Mouse (Mus musculus) inflammation-experienced regulatory T-cells, adult 6 months (primary cell): Measurements from ENCODE around the gene Gm37240. TPM values are rescaled to one million over a fixed set of nuclear protein-coding genes. Genes with fewer than 3 reads are reported as not detected.
A peak's percentile ranks its signal among the peaks of the same experiment; 100 is the strongest.

Experiments
- ATAC-seq: one replicate; pipeline ENCODE4 v1.8.0; 2017
- polyA plus RNA-seq, 3 experiments: library from polyadenylated mRNA; unstranded; fragments of 100-300 nt; shearing (Covaris generic); gene quantifications; one replicate each; pipeline ENCODE4 v1.2.1; 2017

The Gm37240 gene
- polyA plus RNA-seq, 3 experiments from 2014 or later = 0.74 to 4.1 (median 0.98) TPM

DNA sequence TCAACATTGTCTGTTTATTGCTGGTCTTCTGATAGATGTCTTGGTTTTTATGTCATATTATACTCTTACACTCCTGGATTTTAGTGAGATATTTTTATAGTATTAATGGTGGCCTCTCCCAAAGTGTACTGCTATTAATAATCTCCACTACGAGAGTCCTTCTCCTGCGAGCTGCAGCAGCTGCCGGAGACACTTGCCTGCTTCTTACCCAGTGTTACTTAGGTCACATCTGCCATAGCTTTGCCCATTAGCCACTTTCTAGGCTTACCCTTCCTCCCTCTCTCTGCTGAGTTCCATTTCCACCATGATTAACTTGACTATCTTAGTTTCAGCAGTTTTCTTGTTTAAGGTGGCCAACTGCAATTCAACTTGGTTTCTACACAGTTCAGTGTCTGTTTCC lies 956.6 kb downstream of the Gm37240 start:
- no peak for ATAC-seq

DNA sequence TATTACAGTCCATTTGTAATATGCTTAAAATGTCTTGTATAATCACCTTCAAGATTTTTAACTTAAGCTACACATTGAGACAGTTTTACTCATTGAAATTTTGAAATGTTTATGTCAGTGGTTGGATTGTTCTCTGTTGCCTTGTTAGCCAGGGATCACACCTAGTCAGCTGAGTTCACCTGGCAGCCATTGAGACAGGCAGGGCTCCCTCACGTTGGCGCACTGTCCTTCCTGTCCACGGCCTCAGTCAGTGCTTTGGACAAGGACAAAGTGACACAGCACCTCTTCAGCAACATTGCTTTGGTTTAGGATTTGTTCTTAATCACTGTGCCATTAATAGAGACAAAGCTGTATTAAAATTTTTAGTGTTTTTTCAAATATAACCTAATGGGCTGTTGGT lies 958.1 kb downstream of the Gm37240 start:
- ATAC-seq = no peak

DNA sequence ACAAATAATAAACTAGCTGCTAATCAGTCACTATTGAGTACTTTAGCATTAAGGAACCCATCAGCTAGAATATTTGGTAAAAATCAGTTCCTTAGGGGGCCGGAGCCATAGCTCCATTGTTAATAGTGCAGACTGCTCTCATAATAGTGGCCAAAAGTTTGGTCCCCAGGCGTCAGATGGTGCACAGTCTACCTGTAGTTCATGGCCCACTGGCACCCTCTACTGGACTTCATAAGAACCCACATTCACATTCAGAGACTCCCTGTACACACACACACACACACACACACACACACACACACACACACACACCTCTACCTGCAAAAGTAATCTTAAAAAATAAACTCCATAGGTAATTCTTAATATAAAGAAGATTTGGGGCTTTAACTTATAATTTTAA lies 959.4 kb downstream of the Gm37240 start:
- ATAC-seq = no peak

DNA sequence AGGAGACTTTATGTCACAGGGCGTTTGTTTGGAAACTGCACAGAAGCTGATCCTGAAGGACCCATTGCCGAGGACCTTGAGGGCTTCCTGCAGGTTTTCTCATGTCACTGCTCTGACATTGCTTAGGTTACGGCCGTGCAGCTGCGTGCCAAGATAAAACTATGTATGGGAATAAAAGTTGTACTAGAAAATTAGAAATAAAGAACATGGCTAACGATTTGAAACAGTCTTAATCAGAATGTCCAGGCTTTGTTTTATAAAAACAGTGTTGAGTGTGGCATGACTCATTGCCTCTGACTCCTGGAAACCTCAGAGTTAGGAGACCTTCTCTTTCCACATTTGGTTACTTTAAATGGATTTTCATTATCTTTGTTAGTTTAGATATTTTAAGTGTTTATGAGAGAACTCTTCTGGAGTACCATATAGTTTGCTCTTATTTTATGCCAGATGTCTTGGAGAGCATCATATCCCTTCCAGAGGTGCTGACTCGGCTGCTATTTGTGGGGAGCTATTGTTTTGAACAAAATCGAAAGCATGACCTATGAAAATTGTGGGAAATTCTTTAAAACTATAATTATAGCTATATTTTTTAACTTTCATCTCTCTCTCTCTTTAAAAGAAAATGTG lies 960.0 kb downstream of the Gm37240 start:
- ATAC-seq = no peak

DNA sequence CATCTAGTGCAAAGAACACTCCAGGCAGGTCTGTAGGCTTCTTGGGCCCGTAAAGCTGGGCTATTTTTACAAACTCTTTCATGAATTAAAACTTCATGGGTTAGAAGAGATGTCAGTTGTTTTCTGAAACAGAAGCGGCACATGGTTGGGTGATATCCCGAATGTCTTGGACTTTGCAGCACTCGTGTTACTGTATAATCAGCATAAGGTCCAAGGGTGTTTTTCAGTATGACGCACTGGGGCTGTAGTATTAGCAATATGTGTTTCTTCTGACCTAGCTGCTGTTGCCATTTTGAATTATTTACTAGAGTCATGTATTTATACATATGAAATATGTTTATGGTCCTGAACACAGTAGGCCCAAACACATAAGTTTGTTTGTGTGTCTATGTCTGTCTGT lies 961.2 kb downstream of the Gm37240 start:
- no peak for ATAC-seq

DNA sequence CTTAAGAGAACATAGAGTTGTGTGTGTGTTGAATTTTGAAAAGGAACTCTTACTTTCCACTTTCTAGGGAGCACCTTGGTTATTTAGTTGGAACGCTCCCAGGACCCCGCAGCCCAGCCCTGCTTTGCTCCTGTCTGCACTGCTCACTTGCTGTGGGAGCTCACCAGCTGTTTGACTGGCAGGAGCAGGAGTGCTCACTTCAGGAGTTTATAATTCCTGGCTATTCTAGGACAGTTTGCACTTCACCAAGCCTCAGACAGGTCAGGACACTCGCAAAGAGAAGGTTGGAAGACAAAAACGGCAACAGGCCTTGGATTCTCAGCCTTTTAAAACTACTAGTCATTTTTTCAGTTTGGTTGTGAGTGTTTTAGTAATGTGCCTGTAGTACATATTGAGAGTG lies 962.1 kb downstream of the Gm37240 start:
- ATAC-seq = no peak

DNA sequence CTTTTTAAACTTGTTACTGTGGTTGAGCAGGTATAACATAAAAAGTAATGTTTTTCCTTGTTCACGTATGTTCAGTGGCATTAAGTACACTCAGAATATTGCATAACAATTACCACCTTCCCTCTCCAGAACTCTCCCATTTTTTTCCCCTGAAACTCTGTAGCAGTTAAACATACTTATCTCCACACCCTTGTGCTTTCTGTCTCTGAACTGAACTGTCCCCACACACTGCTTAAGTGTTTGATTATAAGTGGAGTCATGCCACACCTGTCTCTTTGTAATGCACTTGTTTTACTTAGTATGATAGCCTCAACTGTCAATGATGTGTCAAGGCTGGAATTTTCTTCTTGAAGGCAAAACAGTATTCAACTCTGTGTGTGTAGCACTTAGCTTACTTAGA lies 963.6 kb downstream of the Gm37240 start:
- no peak for ATAC-seq

DNA sequence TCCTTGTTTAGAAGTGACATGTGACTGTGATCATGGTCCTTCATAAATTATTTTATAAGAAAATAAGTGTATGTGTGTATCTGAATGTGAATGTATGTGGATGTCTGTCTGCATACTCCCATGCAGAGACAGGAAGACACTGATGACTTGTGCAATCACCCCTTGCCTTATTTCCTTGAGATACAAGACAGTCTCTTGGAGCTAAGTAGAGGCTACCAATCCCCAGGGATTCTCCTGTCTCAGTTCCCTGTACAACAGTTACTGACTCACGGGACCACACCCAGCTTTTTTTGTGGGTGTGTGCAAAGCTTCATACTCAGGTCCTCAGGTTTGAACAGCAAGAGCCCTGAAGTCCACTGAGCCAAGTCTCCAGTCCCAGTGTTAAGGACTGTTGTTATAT lies 964.1 kb downstream of the Gm37240 start:
- ATAC-seq = no peak

DNA sequence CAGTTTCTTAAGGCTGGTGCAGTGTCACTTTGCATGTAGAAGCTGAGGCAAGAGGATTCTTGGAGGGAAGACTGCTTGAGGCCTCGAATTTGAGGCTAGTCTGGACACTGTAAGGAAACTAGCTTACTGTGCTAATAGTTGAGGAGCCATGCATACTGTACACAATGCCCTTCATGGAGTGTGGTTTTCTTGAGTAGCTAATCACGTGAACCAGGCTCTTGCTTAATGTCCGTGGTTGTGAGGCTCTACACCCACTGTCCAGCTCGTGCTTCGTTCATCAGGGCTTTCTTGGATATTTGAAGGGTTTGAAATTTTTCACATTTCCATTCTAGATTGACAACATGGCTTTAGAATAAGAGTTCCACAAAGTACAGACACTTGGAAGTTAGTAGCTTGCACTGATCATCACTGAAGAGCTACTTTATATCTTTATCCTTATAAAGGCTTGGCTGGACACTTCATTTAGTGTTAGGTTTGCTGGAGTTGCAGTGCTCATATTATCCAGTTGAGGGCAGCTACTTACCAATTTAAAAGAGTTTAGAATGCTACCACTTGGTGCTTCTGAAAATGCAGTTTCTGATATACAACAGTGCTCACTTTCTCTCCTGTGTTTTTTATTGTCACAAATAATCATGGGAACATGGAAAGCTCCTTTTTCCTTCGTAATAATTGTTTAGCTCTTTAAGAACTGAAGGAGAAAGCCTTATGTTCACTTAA lies 965.5 kb downstream of the Gm37240 start:
- no peak for ATAC-seq

DNA sequence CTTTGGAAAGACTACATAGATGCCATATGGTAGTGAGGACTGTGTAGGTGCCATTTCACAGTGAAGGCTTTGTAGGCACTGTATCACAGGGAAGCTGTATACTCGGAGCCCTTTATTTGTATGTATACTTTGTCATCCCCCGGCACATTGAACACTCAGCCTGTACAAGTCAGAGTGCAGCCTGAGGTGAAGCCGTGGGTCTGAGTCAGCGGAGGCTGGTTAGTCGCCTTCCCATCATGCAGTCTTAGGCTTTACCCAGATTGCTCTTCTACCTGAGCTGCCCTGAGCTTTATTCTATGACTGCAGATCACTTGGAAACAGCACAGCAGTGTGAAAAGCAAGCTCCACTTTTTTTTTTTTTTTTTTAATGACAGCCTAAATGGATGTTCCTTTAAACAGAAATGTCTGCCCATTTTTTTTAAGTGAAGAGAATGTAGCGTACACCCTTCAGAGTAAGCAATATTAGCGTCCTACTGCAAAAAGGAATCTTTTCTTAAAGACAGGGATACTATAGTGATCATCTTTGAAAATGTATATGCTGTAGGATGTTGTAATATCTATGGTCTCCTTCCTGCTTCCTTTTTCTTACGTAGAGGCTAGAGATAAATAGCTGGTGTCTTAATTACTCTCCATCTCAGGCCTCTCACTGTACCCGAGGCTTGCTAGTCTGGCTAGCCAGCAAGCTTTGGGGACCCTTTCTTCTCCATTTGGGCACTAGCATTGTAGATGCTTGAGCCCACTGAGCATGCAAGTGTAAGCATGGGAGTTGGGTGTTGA lies 969.2 kb downstream of the Gm37240 start:
- ATAC-seq = no peak

DNA sequence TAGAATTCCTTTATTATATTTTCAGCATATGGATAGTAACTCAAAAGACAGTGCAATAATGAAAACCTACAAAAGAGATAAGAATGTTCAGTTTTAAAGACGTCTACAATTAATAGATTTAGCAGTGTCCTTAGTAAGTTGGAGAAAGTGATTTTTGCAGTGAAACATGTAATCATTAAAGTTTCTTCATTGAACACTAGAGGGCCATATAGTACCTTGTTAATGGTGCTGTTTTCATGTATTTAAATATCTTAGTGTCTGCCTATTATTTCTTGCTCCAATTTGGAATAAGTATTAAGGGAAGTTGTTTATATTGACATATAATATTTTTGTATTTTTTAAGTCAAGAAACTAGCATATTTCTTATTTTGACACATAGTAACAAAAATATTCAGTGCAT lies 973.0 kb downstream of the Gm37240 start:
- ATAC-seq = no peak

DNA sequence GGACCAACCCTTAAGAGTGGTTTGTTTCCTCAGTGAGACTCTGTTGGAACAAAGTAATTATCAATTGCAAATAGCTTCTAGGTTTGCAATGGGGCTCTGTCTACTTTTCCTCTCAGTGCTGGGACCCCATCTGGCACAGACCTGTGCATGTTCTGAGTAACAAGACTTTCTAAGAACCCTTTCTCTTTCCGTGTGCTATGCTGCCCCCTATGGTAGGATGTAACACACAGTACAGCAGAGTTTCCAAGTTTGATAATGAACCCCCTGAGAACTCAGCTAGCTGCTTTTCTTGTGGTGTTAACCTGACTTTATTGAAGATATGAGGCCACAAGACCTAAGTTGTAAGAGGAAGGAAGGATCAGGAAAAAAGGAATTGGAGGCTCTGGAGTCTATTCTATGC lies 980.8 kb downstream of the Gm37240 start:
- ATAC-seq = peak; percentile 63

DNA sequence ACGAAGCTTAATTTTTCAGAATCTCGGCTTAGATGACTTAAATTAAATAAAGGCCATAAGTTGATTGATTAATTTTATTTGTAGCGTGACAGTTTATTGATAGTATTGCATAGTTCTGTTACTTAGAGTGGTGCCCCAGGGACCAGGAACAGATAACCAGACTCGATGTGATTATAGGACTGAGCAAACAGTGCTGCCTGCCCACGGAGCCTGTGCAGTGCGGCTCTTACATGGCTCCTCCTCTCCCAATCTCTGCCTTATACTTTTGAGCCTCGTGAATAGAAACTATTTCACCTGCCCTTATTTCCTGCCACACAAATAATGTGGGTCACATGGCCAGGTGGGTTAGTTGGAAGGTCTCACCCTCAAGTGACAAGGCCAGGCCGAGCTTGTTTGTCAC lies 989.4 kb downstream of the Gm37240 start:
- no peak for ATAC-seq

DNA sequence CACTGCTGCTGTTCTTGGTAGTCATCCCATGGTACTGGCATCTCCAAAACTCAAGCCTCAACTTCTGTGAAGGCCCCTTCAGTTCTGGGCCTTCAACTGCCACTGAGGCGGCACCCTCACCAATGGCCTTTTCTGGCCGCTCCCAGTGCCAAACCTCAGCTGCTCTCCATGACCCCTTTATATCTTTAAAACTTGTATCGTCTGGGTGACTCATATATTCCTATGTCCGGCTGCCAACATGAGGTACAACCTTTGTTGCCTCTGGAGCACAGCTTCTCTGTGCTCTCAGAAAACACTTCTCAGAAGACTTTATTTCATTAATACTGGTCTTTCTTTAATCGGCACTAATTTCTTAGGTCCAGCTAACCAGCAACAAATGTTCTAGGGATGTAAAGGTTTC lies 996.3 kb downstream of the Gm37240 start:
- ATAC-seq = no peak

DNA sequence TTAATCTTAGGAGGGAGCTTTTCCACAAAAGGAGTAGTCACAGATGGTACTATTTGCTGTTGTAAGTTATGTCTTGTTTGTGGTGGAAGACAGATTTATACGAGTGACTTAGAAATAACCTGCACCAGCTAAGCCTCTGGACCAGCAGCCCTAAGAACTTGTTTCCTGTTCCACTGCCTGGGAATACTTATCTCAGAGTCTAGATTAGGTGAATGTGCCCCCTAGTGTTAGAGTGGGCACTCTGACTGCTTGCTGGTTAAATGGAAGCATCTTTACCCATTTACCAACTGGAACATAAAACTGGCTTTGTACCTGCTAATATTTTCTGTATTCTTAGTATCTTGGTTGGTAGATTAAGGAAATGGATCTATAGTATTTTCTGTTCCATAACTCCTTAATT lies 997.7 kb downstream of the Gm37240 start:
- peak; percentile 48 for ATAC-seq

DNA sequence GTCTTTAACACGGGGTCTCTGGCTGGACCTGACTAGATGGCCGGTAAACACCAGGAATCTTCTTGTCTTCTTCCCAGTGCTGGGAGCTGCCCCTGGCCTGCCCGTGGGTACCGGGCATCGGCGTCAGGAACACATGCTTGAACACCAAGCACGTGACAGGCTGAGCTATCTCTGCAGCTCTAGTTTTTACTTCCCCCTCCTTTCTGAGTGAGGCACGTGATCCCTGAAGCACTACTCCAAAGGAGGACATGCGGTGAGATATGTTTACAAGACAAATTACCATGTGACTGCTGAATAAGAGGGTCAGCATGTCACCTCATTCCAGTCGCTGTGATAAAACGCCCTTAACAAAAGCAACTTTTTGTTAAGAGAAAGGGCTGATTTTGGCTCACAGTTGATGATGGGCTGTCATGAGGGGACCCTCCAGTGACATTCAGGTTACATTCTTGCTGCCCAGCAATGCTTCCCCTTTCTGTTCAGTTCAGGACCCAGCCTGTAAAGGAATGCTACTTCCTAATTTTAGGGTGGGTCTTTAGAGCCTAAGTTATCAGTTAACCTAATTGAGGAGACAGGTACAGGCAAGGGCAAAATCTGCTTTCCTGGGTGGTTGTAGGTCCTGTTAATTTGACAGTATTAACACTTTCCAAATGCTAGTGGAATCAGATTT lies 1003.4 kb downstream of the Gm37240 start:
- ATAC-seq = no peak

DNA sequence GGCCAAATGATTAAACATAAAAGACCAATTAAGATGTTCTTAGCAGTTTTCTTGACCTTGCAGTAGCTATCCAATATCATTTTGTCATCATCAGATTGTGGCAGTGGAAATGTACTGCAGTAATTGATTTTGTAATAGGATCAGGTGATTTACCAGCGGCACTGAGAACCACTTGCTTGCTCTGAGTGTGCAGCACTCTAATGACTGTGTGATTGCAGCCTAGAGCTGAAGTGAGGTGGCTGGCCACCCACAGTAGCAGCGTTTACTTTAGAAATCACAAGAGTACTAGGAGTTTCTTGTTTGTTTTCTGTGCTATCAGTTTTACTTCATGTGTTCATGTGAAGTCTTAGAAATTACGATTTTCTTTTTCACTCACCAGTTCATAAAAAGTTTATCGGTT lies 1011.1 kb downstream of the Gm37240 start:
- no peak for ATAC-seq

DNA sequence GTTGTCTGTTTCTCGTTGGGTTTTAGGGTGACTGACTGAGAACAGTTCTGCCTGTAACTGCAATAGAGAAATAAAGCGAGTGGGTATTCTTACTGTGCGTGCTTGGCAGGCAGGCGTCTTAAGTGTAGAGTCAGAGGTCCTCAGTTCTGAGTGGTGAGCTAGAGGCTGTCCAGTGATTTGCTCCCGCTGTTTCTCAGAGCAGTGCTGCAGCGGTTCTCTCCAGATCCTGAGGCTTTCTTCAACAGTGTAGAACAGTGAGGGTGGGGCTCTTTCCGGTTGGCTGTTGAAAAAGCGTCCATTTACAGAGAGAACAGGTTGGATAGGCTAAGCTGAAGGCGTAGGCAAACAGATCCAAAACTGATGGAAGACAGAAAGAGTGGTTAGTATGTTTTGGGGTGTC lies 1012.0 kb downstream of the Gm37240 start:
- no peak for ATAC-seq

DNA sequence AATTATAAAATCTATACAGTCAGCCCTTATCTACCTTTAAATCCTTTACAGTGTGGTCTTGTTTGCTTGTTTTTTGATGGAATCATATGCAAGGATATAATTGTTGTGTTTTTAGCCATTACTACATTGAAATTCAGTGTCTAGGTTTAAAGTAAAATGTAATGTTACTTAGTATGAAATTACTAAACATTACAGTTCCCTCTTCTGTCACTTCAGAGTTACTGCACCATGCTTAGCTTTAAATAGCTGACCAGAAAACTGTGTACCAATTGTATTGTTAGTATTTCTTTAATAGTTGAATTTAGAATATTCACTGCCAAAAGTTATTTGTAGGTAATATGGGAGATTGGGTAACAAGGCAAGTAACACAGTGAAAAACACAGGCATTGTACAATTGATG lies 1017.2 kb downstream of the Gm37240 start:
- no peak for ATAC-seq

DNA sequence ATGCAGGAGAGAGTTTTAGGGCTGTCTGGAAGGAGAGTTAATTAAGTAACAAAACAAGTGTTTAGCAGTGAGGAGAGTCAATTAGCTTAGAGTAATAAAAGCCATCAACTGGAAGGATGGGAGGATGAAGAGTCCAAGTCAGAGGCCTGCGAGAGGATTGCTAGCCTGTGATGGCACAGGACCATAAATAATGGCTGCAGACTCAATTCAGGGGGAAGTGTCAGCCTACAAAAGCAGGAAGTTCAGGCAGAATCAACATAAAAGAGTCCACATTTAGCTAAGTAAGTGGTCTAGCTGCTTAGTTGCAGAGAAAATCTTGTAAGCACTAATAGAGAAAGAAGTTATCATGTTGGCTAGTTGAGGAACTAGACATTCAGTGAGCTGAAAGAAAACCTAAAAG lies 1019.3 kb downstream of the Gm37240 start:
- no peak for ATAC-seq

DNA sequence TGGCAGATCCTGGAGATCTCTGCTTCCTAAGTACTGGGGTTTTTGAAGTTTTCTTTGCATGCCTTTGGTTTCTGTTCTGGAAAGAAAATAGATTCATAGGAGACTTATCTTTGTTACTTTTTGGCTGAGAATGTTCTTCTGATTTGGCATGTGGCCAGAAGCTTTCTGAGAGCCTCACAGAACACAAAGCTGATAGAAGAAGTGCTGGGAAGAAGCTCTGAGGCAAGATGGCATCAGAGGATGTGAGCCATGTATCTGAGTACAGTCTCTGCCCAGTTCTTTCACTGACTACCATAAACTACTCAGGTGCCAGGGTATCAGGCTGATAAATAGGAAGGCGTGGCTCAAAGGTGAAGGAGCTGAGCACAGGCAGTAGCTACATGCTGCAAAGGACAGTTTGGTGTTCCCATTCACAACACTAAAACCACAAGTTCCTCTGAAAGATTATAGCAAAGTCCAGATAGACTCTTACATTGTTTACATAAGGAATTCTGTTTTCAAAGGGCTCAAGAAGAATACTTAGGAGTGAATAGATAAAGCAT lies 1019.8 kb downstream of the Gm37240 start:
- ATAC-seq = no peak

DNA sequence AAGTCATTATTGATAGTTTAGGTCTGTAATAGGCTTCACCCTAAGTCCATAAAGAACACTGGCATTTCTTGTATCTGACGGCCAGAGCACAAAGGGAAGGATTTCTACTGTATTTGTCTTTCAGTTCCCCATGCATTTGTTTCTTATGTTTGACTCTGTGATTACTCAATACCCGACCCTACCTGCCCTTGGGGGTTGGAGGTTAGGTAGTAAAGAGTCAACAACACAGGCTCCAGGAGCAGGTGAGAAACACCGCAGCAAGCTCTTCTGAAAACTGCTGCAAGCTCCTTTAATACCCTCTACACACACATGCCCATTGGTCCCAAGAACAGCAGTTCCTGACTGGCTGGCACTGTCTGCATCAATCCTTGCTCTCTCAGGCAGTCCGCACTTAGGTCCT lies 1020.5 kb downstream of the Gm37240 start:
- ATAC-seq = no peak

DNA sequence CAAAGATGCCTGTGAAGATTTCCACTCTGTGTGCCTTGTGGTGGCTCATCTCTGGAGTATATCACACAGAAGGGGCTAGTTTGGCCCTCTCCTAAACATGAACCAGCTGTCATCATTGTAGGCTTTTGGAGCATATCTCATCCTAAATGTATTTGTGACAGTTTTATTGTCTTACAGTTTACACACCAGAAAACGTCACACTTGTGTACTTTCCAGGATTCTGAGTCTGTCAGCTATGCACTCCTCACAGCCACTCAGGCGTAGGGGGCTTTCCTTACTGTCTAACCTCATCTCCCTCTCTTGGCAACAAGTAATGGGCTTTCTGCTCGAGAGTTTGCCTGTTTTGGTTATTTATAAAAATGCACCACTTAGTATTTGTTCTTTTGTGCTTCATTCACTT lies 1021.6 kb downstream of the Gm37240 start:
- no peak for ATAC-seq
